Mouse (Mus musculus) thymus, adult 2 months (tissue): ENCODE data around the gene Pkd2l1. TPM values are rescaled to one million over a fixed set of nuclear protein-coding genes. Genes with fewer than 3 reads are reported as not detected.

Source experiments
- DNase-seq: peaks from one replicate; pipeline ENCODE4 v3.0.0; 2021
- H3K27ac ChIP-seq: fragments of 200-500 bp; 2 replicates; pipeline ENCODE4 v1.5.1; 2012; ENCODE audit warnings: low read length, control low read depth; ENCODE audit not compliant: control insufficient read depth, insufficient read depth
- H3K27me3 ChIP-seq: fragments of 200-500 bp; 2 replicates; pipeline ENCODE4 v1.6.1; 2012; ENCODE audit warnings: mild to moderate bottlenecking, low read length, moderate library complexity, mixed read lengths; ENCODE audit not compliant: control insufficient read depth, insufficient read depth
- H3K36me3 ChIP-seq: fragments of 200-500 bp; 2 replicates; pipeline ENCODE4 v1.6.1; 2012; ENCODE audit warnings: mild to moderate bottlenecking, low read length, moderate library complexity; ENCODE audit not compliant: control insufficient read depth, insufficient read depth
- H3K4me1 ChIP-seq: fragments of 200-500 bp; replicated peaks from 2 replicates; pipeline ENCODE4 v1.6.1; 2012; ENCODE audit warnings: low read length; ENCODE audit not compliant: control insufficient read depth, insufficient read depth
- H3K4me3 ChIP-seq: fragments of 200-500 bp; 2 replicates; pipeline ENCODE4 v1.5.1; 2012; ENCODE audit warnings: mild to moderate bottlenecking, low read length, control low read depth, moderate library complexity; ENCODE audit not compliant: control insufficient read depth, insufficient read depth
- CTCF ChIP-seq: fragments of 200-500 bp; IDR thresholded peaks from 2 replicates; pipeline ENCODE4 v1.5.1; 2012; ENCODE audit warnings: mild to moderate bottlenecking, control low read depth, low read length, moderate library complexity, borderline replicate concordance; ENCODE audit not compliant: control insufficient read depth, poor library complexity, insufficient read depth; ENCODE audit errors: extremely low read depth
- POLR2A ChIP-seq: fragments of 200-500 bp; IDR thresholded peaks from 2 replicates; pipeline ENCODE4 v1.6.1; 2012; ENCODE audit warnings: mild to moderate bottlenecking, low read length, control low read depth, moderate library complexity; ENCODE audit not compliant: control insufficient read depth, poor library complexity, insufficient read depth; ENCODE audit errors: extremely low read depth
- WGBS: fragments of 180-500 bp; shearing (Covaris S2); methylation state at CpG from one replicate; pipeline ENCODE4 v1.1.7; 2018; 5-methylcytosine and 5-hydroxymethylcytosine counted together
- polyA plus RNA-seq: library from polyadenylated mRNA; depleted of rRNA; stranded (reverse); fragments of >200 nt; gene quantifications from 2 replicates; pipeline ENCODE4 v1.2.3, GENCODE M21; 2012

The Pkd2l1 gene
- polyA plus RNA-seq, 1 experiment = 0.22 TPM

GRCm38 (mm10) chr19:44197053-44197852 lies 5.0 kb upstream of the Pkd2l1 start:
- no peaks in the 10 kb centered on the region for H3K27me3 ChIP-seq
- 40% methylated on average over 10 of the region's 10 CpGs for WGBS
- TF ChIP-seq POLR2A = no peak
- no peak for DNase-seq
- H3K4me1 ChIP-seq = no peaks in the 10 kb centered on the region
- H3K4me3 ChIP-seq = no peak overlapping the region
- H3K27ac ChIP-seq = no peak overlapping the region
- H3K36me3 ChIP-seq = no peaks in the 10 kb centered on the region

GRCm38 (mm10) chr19:44195138-44195537 lies 2.9 kb upstream of the Pkd2l1 start:
- peak; percentile 39; the same call in 1 of the 2 replicates for TF ChIP-seq CTCF
- TF ChIP-seq POLR2A = no peak
- DNase-seq = peak; percentile 72
- Histone ChIP-seq H3K4me3 (no peak overlapping the region), H3K27ac (no peak overlapping the region), H3K36me3 (no peaks in the 10 kb centered on the region), H3K27me3 (no peaks in the 10 kb centered on the region), H3K4me1 (no peaks in the 10 kb centered on the region)
- 31% methylated on average over 7 of the region's 7 CpGs for WGBS

GRCm38 (mm10) chr19:44193906-44194305 lies 1.7 kb upstream of the Pkd2l1 start:
- no peak for DNase-seq
- WGBS = 82% methylated on average over 7 of the region's 7 CpGs
- H3K36me3 ChIP-seq = no peaks in the 10 kb centered on the region
- H3K27ac ChIP-seq = no peak overlapping the region
- TF ChIP-seq POLR2A (no peak), CTCF (no peak)
- H3K4me3 ChIP-seq = no peak overlapping the region
- H3K27me3 ChIP-seq = no peaks in the 10 kb centered on the region
- no peaks in the 10 kb centered on the region for H3K4me1 ChIP-seq

GRCm38 (mm10) chr19:44189056-44189455 lies 3.2 kb downstream of the Pkd2l1 start:
- Histone ChIP-seq H3K4me3 (no peak overlapping the region), H3K36me3 (no peaks in the 10 kb centered on the region), H3K4me1 (no peaks in the 10 kb centered on the region), H3K27me3 (no peaks in the 10 kb centered on the region), H3K27ac (no peak overlapping the region)
- no peak for DNase-seq
- TF ChIP-seq POLR2A = no peak
- no peak for TF ChIP-seq CTCF
- WGBS = 93% methylated on average over 4 of the region's 4 CpGs

- no peak overlapping the region for H3K4me3 ChIP-seq
- WGBS = 78% methylated on average over 3 of the region's 3 CpGs
- no peak overlapping the region for H3K27ac ChIP-seq
- no peak for DNase-seq
- no peaks in the 10 kb centered on the region for H3K27me3 ChIP-seq
- TF ChIP-seq CTCF = no peak
- H3K4me1 ChIP-seq = no peaks in the 10 kb centered on the region
- no peaks in the 10 kb centered on the region for H3K36me3 ChIP-seq
Observed at GRCm38 (mm10) chr19:44183968-44184367, 8.3 kb downstream of the Pkd2l1 start.

GRCm38 (mm10) chr19:44180502-44180901 lies 11.7 kb downstream of the Pkd2l1 start:
- WGBS = 84% methylated on average over 1 of the region's 1 CpGs
- H3K36me3 ChIP-seq = no peaks in the 10 kb centered on the region
- H3K27me3 ChIP-seq = no peaks in the 10 kb centered on the region
- H3K27ac ChIP-seq = no peak overlapping the region
- H3K4me1 ChIP-seq = no peaks in the 10 kb centered on the region
- TF ChIP-seq CTCF (no peak), POLR2A (no peak)
- no peak overlapping the region for H3K4me3 ChIP-seq
- no peak for DNase-seq

- no peaks in the 10 kb centered on the region for H3K36me3 ChIP-seq
- H3K27me3 ChIP-seq = no peaks in the 10 kb centered on the region
- no peak for DNase-seq
- no peak overlapping the region for H3K4me3 ChIP-seq
- WGBS = 92% methylated on average over 3 of the region's 3 CpGs
- no peak overlapping the region for H3K27ac ChIP-seq
- TF ChIP-seq CTCF = no peak
- no peak for TF ChIP-seq POLR2A
- no peaks in the 10 kb centered on the region for H3K4me1 ChIP-seq
Observed at GRCm38 (mm10) chr19:44176741-44177140, 15.5 kb downstream of the Pkd2l1 start.
